Mouse (Mus musculus) ES-Bruce4 (cell line): ENCODE results near the gene Glrp1. TPM values are rescaled to one million over a fixed set of nuclear protein-coding genes. Genes with fewer than 3 reads are reported as not detected.

Experiments
- H3K27ac ChIP-seq: 2 replicates; pipeline ENCODE4 v1.5.1; 2012; ENCODE audit warnings: low read length, inconsistent platforms; ENCODE audit not compliant: insufficient read depth
- H3K27me3 ChIP-seq: 2 replicates; pipeline ENCODE4 v1.6.1; 2012; ENCODE audit warnings: mild to moderate bottlenecking, low read length, inconsistent platforms; ENCODE audit not compliant: control insufficient read depth, poor library complexity, insufficient read depth, severe bottlenecking
- H3K36me3 ChIP-seq: 2 replicates; pipeline ENCODE4 v1.6.1; 2012; ENCODE audit warnings: inconsistent platforms, mild to moderate bottlenecking, low read length, moderate library complexity; ENCODE audit not compliant: control insufficient read depth, poor library complexity, insufficient read depth, severe bottlenecking
- H3K4me1 ChIP-seq: one replicate; pipeline ENCODE4 v1.8.1; 2011; ENCODE audit warnings: low read length; ENCODE audit not compliant: control insufficient read depth, insufficient read depth
- H3K4me3 ChIP-seq: 2 replicates; pipeline ENCODE4 v1.5.1; 2011; ENCODE audit warnings: low read depth, mild to moderate bottlenecking, low read length
- H3K9ac ChIP-seq: 2 replicates; pipeline ENCODE4 v1.6.1; 2012; ENCODE audit warnings: low read depth, mild to moderate bottlenecking, inconsistent platforms; ENCODE audit not compliant: poor library complexity, severe bottlenecking
- H3K9me3 ChIP-seq: replicated peaks from 2 replicates; pipeline ENCODE4 v1.6.1; 2012; ENCODE audit warnings: mild to moderate bottlenecking, low read length, inconsistent platforms; ENCODE audit not compliant: control insufficient read depth, poor library complexity, insufficient read depth, severe bottlenecking
- CTCF ChIP-seq: IDR thresholded peaks from one replicate; pipeline ENCODE4 v1.8.1; 2011; ENCODE audit warnings: low read depth, low read length
- EP300 ChIP-seq: IDR thresholded peaks from 2 replicates; pipeline ENCODE4 v1.6.1; 2011; ENCODE audit warnings: low read depth, low read length; ENCODE audit not compliant: insufficient read depth
- POLR2A ChIP-seq: IDR thresholded peaks from one replicate; pipeline ENCODE4 v1.8.1; 2011; ENCODE audit warnings: low read length; ENCODE audit not compliant: insufficient read depth
- polyA plus RNA-seq: library from polyadenylated mRNA; stranded (reverse); fragments of >200 nt; gene quantifications from 2 replicates; pipeline ENCODE4 v1.2.4, GENCODE M21; 2011; ENCODE audit warnings: low read depth; ENCODE audit not compliant: missing spikeins, insufficient read depth, insufficient read length

Glrp1 gene
- polyA plus RNA-seq, 1 experiment: not detected

GRCm38 (mm10) chr1:88482142-88483099 lies 27.4 kb downstream of the Glrp1 start:
- Histone ChIP-seq H3K9me3 (no peaks in the 10 kb centered on the region; the same call in 1 of the 2 replicates), H3K36me3 (no peaks in the 10 kb centered on the region), H3K4me1 (peaks cover 2% of the 10 kb centered on the region), H3K27ac (no peak overlapping the region), H3K4me3 (no peak overlapping the region), H3K27me3 (no peaks in the 10 kb centered on the region), H3K9ac (no peak overlapping the region)
- no peak for TF ChIP-seq EP300
- TF ChIP-seq POLR2A: no peak
- no peak for TF ChIP-seq CTCF

- H3K9me3 ChIP-seq: no peaks in the 10 kb centered on the region; the same call in 1 of the 2 replicates
- H3K36me3 ChIP-seq: no peaks in the 10 kb centered on the region
- H3K9ac ChIP-seq: no peak overlapping the region
- H3K27ac ChIP-seq: no peak overlapping the region
- no peak for TF ChIP-seq EP300
- no peak for TF ChIP-seq CTCF
- no peak for TF ChIP-seq POLR2A
- no peaks in the 10 kb centered on the region for H3K27me3 ChIP-seq
- H3K4me3 ChIP-seq: no peak overlapping the region
- H3K4me1 ChIP-seq: peaks cover 2% of the 10 kb centered on the region
Measured at GRCm38 (mm10) chr1:88480594-88480993, 29.3 kb downstream of the Glrp1 start.

- H3K9me3 ChIP-seq: no peaks in the 10 kb centered on the region
- H3K4me1 ChIP-seq: peaks cover 2% of the 10 kb centered on the region
- H3K36me3 ChIP-seq: no peaks in the 10 kb centered on the region
- TF ChIP-seq EP300 (no peak), POLR2A (no peak), CTCF (no peak)
- H3K27me3 ChIP-seq: no peaks in the 10 kb centered on the region
- no peak overlapping the region for H3K27ac ChIP-seq
- H3K9ac ChIP-seq: no peak overlapping the region
- H3K4me3 ChIP-seq: no peak overlapping the region
Measured at GRCm38 (mm10) chr1:88478205-88478604, 31.7 kb downstream of the Glrp1 start.

- Histone ChIP-seq H3K9me3 (no peaks in the 10 kb centered on the region), H3K27ac (no peak overlapping the region), H3K27me3 (no peaks in the 10 kb centered on the region), H3K36me3 (no peaks in the 10 kb centered on the region), H3K4me3 (no peak overlapping the region), H3K9ac (no peak overlapping the region), H3K4me1 (peaks cover 2% of the 10 kb centered on the region)
- TF ChIP-seq POLR2A (no peak), EP300 (no peak), CTCF (no peak)
Measured at GRCm38 (mm10) chr1:88476554-88477085, 33.2 kb downstream of the Glrp1 start.

GRCm38 (mm10) chr1:88475502-88475953 lies 34.3 kb downstream of the Glrp1 start:
- H3K27ac ChIP-seq: no peak overlapping the region
- H3K27me3 ChIP-seq: no peaks in the 10 kb centered on the region

GRCm38 (mm10) chr1:88474598-88474997 lies 35.3 kb downstream of the Glrp1 start:
- H3K4me3 ChIP-seq: no peak overlapping the region
- no peak overlapping the region for H3K9ac ChIP-seq
- no peaks in the 10 kb centered on the region for H3K9me3 ChIP-seq
- H3K27ac ChIP-seq: no peak overlapping the region
- no peaks in the 10 kb centered on the region for H3K27me3 ChIP-seq
- TF ChIP-seq EP300 (no peak), POLR2A (no peak), CTCF (no peak)
- H3K4me1 ChIP-seq: no peaks in the 10 kb centered on the region
- no peaks in the 10 kb centered on the region for H3K36me3 ChIP-seq

More at GRCm38 (mm10) chr1:88475502-88475953, 34.3 kb downstream of the Glrp1 start:
- H3K9ac ChIP-seq: no peak overlapping the region
- H3K4me1 ChIP-seq: no peaks in the 10 kb centered on the region
- TF ChIP-seq EP300 (no peak), CTCF (no peak), POLR2A (no peak)
- no peak overlapping the region for H3K4me3 ChIP-seq
- H3K9me3 ChIP-seq: no peaks in the 10 kb centered on the region
- no peaks in the 10 kb centered on the region for H3K36me3 ChIP-seq
